Mouse (Mus musculus): ENCODE results near the gene Vdr.

DNA sequence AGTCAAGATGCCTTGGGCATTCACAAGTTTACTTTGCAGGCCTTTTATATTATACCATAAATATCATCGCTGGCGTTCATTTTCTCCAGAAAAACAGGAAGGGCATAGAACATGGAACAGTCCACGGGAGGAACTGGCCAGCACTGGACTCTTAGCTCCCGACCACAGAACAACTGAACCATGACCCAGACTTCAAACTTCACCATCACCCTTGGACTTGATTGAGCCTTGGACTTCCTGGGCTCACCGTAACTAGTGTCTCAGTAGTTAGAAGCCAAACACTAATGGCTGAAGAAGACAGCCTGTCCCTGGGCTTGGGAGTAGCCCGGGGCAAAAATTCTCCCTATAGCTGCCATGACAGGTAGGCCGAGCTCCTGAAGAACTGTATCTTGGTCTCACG is 29.0 kb downstream of the Vdr start:
- no peak for TF ChIP-seq CTCF (IDR thresholded peaks at IDR 0.05)
- TF ChIP-seq EP300 (IDR thresholded peaks at IDR 0.05): no peak

Data from lung, postnatal 0 days (tissue).